Mouse (Mus musculus) kidney, embryonic 15.5 days (tissue): ENCODE results near the gene Tmem94. TPM values are rescaled to one million over a fixed set of nuclear protein-coding genes. Genes with fewer than 3 reads are reported as not detected.
A peak's percentile ranks its signal among the peaks of the same experiment; 100 is the strongest.
"Not testable (repeated sequence)": the region's sequence is repeated elsewhere in the genome, so short reads cannot be mapped to it uniquely, and the experiment has no call there.

Experiments used
- ATAC-seq: fragments of 200-750 bp; cut with Nextera tagmentation; replicated peaks from 2 replicates; pipeline ENCODE4 v1.8.0; 2017; ENCODE audit warnings: moderate TSS enrichment; ENCODE audit not compliant: low FRiP score
- H3K27ac ChIP-seq: fragments of 300-500 bp; sonication (generic); 2 replicates; pipeline ENCODE4 v1.5.1; 2015; ENCODE audit warnings: mild to moderate bottlenecking, inconsistent platforms
- H3K27me3 ChIP-seq: fragments of 300-500 bp; sonication (generic); 2 replicates; pipeline ENCODE4 v1.6.1; 2015; ENCODE audit warnings: inconsistent platforms
- H3K36me3 ChIP-seq: fragments of 300-500 bp; sonication (generic); 2 replicates; pipeline ENCODE4 v1.6.1; 2015; ENCODE audit warnings: inconsistent platforms
- H3K4me1 ChIP-seq: fragments of 300-500 bp; sonication (generic); 2 replicates; pipeline ENCODE4 v1.6.1; 2015; ENCODE audit warnings: inconsistent platforms
- H3K4me2 ChIP-seq: fragments of 300-500 bp; sonication (generic); 2 replicates; pipeline ENCODE4 v1.6.1; 2015; ENCODE audit warnings: moderate library complexity, mild to moderate bottlenecking, inconsistent platforms
- H3K4me3 ChIP-seq: fragments of 300-500 bp; sonication (generic); replicated peaks from 2 replicates; pipeline ENCODE4 v1.5.1; 2015; ENCODE audit warnings: mild to moderate bottlenecking, inconsistent platforms
- H3K9ac ChIP-seq: fragments of 300-500 bp; sonication (generic); 2 replicates; pipeline ENCODE4 v1.6.1; 2015; ENCODE audit warnings: mild to moderate bottlenecking, inconsistent platforms
- H3K9me3 ChIP-seq: fragments of 300-500 bp; sonication (generic); replicated peaks from 2 replicates; pipeline ENCODE4 v1.6.1; 2016; ENCODE audit warnings: inconsistent platforms
- WGBS: fragments of 180-500 bp; shearing (Covaris S2); methylation state at CpG from one replicate; pipeline ENCODE4 v1.1.7; 2015; ENCODE audit warnings: mixed read lengths; 5-methylcytosine and 5-hydroxymethylcytosine counted together
- polyA plus RNA-seq: library from polyadenylated mRNA; unstranded; fragments of >200 nt; fragmentation: Nextera tagmentation; extraction: Ambion mirVana; gene quantifications from 2 replicates; pipeline ENCODE4 v1.2.1, GENCODE M21; 2015

Gene Tmem94
- polyA plus RNA-seq, 1 experiment from 2014 or later: 27.0 TPM

DNA sequence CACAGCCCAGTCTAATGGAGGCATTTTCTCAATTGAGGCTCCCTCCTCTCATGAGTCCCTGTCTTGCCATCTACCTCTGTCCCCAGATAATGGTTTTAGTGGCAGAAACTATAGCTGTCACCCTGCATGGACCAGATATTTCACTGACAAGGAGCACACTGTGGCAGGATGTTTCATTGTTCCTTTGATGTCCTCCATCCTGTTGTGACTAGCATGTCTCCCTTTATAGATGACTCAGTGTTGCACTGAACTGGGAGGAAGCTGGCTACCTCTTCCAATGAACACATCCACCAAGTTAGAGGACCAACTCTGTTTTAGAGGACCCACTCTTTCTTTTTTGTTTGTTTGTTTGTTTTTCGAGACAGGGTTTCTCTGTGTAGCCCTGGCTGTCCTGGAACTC is 19.1 kb upstream of the Tmem94 start:
- Histone ChIP-seq H3K9ac (no peak overlapping the region), H3K9me3 (no peaks in the 10 kb centered on the region), H3K36me3 (no peaks in the 10 kb centered on the region), H3K27ac (no peak overlapping the region), H3K27me3 (no peaks in the 10 kb centered on the region), H3K4me2 (no peak overlapping the region), H3K4me3 (no peak overlapping the region), H3K4me1 (peaks cover 7% of the 10 kb centered on the region)
- ATAC-seq: no peak
- 73% methylated on average over 1 of the region's 1 CpGs for WGBS

DNA sequence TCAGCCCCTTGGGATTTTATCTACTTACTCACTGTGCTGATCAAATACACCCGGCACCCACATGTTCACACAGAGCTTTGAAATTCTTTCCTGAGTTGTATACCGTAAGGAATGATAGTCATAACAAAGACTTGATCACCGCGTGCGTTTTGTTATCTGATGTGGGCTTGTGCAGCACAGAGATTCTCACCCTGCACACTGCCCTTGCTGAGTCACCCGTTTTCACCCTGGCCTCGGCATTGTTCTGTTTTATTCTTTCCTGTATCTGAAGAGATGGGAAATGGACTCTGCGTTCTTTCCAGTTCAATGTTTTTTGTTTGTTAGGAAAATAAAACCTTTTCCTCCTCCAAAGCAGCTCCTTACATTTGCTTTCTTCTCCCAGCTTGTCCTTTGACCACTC is 18.5 kb upstream of the Tmem94 start:
- no peak for ATAC-seq
- no peak overlapping the region for H3K9ac ChIP-seq
- peaks cover 7% of the 10 kb centered on the region for H3K4me1 ChIP-seq
- no peaks in the 10 kb centered on the region for H3K27me3 ChIP-seq
- no peak overlapping the region for H3K4me3 ChIP-seq
- WGBS: 42% methylated on average over 8 of the region's 8 CpGs
- H3K36me3 ChIP-seq: no peaks in the 10 kb centered on the region
- H3K9me3 ChIP-seq: no peaks in the 10 kb centered on the region
- H3K4me2 ChIP-seq: peak overlapping the region; percentile 54
- 0 out of 2 replicates have a peak overlapping the region, but pooled peaks have one; percentile 7 for H3K27ac ChIP-seq

DNA sequence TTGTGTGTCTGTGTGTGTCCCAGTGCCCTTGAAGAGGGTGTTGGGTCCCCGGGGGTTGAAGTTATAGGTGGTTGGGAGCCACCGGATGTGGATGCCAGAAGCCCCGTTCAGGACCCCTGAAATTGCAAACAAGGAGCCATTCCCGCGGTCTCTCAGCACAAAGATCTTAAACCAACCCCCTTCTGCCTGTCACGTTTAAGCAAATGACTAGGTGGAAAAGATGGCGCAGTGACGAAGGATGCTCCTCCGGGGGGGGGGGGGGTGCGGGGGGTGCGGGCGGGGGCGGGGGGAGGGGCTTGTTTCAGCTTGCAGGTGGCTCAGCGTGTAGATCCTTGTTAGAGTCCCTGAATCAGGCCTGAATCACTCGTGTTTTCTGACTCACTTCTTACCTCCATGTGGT is 17.9 kb upstream of the Tmem94 start:
- H3K4me1 ChIP-seq: peaks cover 7% of the 10 kb centered on the region
- peak overlapping the region; percentile 54 for H3K4me2 ChIP-seq
- H3K27ac ChIP-seq: 0 out of 2 replicates have a peak overlapping the region, but pooled peaks have one; percentile 7
- WGBS: 6% methylated on average over 13 of the region's 15 CpGs
- no peaks in the 10 kb centered on the region for H3K36me3 ChIP-seq
- peak overlapping the region; percentile 21 for H3K4me3 ChIP-seq
- no peak for ATAC-seq
- H3K27me3 ChIP-seq: no peaks in the 10 kb centered on the region
- no peak overlapping the region for H3K9ac ChIP-seq
- H3K9me3 ChIP-seq: no peaks in the 10 kb centered on the region

DNA sequence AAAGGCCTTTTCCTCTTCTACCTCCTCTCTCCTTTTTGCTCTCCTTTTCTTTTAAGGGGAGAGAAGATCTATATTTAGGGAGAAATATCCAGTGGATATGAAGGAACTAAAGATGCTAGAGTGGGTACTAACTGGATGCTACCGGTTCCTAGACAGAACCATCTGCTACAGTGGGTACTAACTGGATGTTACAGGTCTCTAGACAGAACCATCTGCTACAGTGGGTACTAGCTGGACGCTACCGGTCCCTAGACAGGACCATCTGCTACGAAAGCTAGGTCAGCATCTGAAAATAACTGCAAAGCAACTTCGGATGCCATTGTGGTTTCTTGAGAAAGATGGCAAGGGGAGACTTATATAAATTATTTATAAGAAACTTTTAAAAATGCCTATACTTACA is 15.4 kb upstream of the Tmem94 start:
- Histone ChIP-seq H3K4me2 (no peak overlapping the region), H3K4me1 (peaks cover 7% of the 10 kb centered on the region), H3K27ac (no peak overlapping the region), H3K4me3 (no peak overlapping the region), H3K9ac (no peak overlapping the region), H3K27me3 (no peaks in the 10 kb centered on the region), H3K36me3 (no peaks in the 10 kb centered on the region), H3K9me3 (no peaks in the 10 kb centered on the region)
- WGBS: 93% methylated on average over 5 of the region's 5 CpGs
- ATAC-seq: no peak

DNA sequence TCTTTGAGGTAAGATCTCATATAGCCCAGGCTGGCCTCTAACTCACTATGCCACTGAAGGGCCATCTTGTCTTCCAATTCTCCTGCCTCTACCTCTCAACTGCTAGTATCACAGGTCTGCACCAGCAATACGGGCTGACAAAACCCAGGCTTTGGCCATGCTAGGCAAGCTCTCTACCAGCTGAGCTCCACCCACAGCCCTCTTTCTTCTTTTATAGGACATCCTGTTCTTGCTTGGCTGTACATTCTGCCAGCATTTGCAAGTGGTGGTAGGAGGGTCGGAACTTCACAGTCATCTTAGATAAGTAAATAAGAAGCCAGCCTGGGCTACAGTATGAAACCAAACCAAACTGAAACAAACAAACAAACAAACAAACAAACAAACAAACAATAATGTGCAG is 13.5 kb upstream of the Tmem94 start:
- no peak overlapping the region for H3K4me3 ChIP-seq
- WGBS: 64% methylated on average over 2 of the region's 2 CpGs

DNA sequence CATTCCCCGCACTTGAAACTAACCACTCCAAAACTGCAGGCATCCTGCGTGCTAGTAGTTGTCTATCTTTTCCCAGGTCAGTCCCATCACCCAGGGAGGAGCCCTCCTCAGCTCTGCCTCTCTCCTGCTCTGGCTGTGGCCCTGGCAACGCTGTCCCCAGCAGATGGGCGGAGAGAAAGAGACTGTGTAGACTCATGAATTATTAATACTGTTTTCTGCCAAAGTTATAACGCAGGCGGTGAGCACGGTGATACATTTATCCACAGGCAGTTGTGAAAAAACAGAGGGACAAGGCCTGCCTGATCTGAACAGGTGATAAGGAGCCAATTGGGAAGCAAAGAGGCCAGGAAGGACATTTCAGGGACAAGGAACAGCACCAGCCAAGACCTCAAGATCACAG is 12.6 kb upstream of the Tmem94 start:
- ATAC-seq: no peak
- no peak overlapping the region for H3K27ac ChIP-seq
- no peak overlapping the region for H3K4me3 ChIP-seq
- H3K9me3 ChIP-seq: no peaks in the 10 kb centered on the region
- 75% methylated on average over 7 of the region's 7 CpGs for WGBS
- H3K9ac ChIP-seq: no peak overlapping the region
- H3K36me3 ChIP-seq: no peaks in the 10 kb centered on the region
- H3K4me1 ChIP-seq: 0 out of 2 replicates have a peak, but pooled peaks cover under 1% of the 10 kb centered on the region
- H3K4me2 ChIP-seq: no peak overlapping the region
- no peaks in the 10 kb centered on the region for H3K27me3 ChIP-seq

More for the DNA sequence above, 13.5 kb upstream of the Tmem94 start:
- Histone ChIP-seq H3K9me3 (no peaks in the 10 kb centered on the region), H3K4me2 (no peak overlapping the region), H3K9ac (no peak overlapping the region), H3K4me1 (peaks cover 7% of the 10 kb centered on the region), H3K27me3 (no peaks in the 10 kb centered on the region), H3K27ac (no peak overlapping the region), H3K36me3 (no peaks in the 10 kb centered on the region)
- no peak for ATAC-seq

DNA sequence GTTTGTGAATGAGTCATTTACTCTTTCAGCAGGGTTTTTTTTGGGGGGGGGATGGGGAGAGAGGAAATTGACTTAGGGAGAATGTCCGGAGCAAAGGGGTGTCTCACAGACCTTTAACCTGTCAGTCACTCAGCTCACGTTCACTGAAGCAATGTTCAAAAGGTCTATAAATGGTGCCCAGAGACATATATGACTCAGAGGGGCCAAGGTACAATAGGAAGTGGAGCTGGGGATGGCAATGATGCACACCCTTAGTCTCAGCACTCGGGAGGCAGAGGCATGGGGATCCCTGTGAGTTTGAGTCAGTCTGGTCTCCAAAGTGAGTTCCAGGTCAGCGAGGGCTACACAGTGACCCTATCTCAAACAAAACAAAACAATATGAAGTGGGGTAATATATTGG is 11.7 kb upstream of the Tmem94 start:
- no peak for ATAC-seq
- H3K36me3 ChIP-seq: no peaks in the 10 kb centered on the region
- no peaks in the 10 kb centered on the region for H3K27me3 ChIP-seq
- no peaks in the 10 kb centered on the region for H3K9me3 ChIP-seq
- H3K27ac ChIP-seq: no peak overlapping the region
- no peak overlapping the region for H3K9ac ChIP-seq
- no peak overlapping the region for H3K4me2 ChIP-seq
- H3K4me1 ChIP-seq: no peaks in the 10 kb centered on the region
- no peak overlapping the region for H3K4me3 ChIP-seq
- WGBS: 39% methylated on average over 4 of the region's 4 CpGs

DNA sequence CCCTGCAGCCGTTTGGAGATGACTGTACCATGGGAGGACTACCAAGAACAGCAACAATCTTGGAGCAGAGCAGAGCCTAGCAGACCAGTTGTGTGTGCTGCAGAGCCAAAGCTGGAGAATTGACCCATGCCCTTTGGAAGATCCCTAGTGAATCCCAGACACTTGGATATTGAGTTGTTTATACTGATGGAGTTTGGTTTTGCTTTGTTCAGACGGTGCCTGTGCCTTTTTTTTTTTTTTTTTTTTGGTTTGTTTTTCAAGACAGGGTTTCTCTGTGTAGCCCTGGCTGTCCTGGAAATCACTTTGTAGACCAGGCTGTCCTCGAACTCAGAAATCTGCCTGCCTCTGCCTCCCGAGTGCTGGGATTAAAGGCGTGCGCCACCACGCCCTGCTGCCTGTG is 3.1 kb upstream of the Tmem94 start:
- not testable (repeated sequence) for H3K27me3 ChIP-seq, H3K4me3 ChIP-seq, ATAC-seq, H3K9me3 ChIP-seq, H3K4me2 ChIP-seq, H3K36me3 ChIP-seq, H3K9ac ChIP-seq, H3K27ac ChIP-seq
- H3K4me1 ChIP-seq: peaks cover 14% of the 10 kb centered on the region
- 93% methylated on average over 7 of the region's 7 CpGs for WGBS

DNA sequence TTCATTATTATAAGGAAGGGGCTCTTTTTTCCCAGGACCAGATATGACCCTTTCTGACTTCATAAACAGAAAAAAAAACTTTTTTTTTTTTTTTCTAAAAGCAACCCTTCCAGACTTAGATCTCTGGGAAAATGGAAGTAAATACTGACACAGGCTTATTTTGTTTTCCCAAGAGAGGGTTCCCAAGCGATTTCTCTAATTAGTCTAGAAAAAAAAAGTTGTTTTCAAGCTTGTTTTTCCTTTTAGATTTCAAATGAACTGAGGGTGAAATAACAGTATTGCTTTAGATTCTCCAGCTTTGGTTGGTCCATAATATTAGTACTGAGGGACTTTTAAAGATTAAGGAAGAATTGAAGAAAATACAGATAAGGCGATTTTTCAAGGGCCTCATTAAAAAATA is 535 bp upstream of the Tmem94 start:
- WGBS: 25% methylated on average over 2 of the region's 2 CpGs
- peak overlapping the region; percentile 49 for H3K9ac ChIP-seq
- H3K27me3 ChIP-seq: no peaks in the 10 kb centered on the region
- H3K4me1 ChIP-seq: peaks cover 35% of the 10 kb centered on the region
- H3K36me3 ChIP-seq: no peaks in the 10 kb centered on the region
- peak overlapping the region; percentile 85 for H3K4me2 ChIP-seq
- peak overlapping the region; percentile 71 for H3K27ac ChIP-seq
- H3K9me3 ChIP-seq: no peaks in the 10 kb centered on the region
- ATAC-seq: no peak
- peak overlapping the region; percentile 74 for H3K4me3 ChIP-seq

DNA sequence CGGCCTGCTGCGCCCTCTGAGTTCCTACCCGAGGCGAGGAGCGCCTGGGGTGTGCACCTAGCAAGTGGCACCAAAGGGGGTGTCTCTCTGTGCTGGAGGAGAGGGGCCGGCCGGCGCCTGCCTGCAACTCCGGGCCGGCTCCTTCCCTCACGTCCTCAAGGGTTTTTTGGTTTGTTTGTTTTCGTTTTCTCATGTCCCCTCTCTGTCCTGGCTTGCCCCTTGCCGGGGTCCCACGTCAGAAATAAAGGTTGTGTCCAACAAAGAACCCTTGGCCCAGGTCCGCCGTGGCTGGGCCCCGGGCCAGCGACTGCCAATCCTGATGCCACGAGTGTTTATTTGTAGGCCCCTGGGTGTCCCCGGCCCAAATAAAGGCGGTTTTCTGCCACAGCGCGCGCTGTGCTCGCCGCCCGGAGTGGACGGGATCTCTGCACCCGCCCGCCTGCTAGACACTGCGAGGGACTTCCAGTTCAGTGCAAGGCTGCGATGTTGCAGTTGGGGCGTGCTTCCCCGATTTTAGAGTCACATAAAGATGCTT is 441 bp downstream of the Tmem94 start:
- peaks cover 42% of the 10 kb centered on the region for H3K4me1 ChIP-seq
- no peaks in the 10 kb centered on the region for H3K36me3 ChIP-seq
- peak overlapping the region; percentile 91 for H3K27ac ChIP-seq
- WGBS: under 1% methylated on average over 34 of the region's 34 CpGs
- ATAC-seq: peak; percentile 86
- H3K9ac ChIP-seq: peak overlapping the region; percentile 83
- H3K27me3 ChIP-seq: no peaks in the 10 kb centered on the region
- peak overlapping the region; percentile 85 for H3K4me2 ChIP-seq
- H3K4me3 ChIP-seq: peak overlapping the region; percentile 74
- H3K9me3 ChIP-seq: no peaks in the 10 kb centered on the region

DNA sequence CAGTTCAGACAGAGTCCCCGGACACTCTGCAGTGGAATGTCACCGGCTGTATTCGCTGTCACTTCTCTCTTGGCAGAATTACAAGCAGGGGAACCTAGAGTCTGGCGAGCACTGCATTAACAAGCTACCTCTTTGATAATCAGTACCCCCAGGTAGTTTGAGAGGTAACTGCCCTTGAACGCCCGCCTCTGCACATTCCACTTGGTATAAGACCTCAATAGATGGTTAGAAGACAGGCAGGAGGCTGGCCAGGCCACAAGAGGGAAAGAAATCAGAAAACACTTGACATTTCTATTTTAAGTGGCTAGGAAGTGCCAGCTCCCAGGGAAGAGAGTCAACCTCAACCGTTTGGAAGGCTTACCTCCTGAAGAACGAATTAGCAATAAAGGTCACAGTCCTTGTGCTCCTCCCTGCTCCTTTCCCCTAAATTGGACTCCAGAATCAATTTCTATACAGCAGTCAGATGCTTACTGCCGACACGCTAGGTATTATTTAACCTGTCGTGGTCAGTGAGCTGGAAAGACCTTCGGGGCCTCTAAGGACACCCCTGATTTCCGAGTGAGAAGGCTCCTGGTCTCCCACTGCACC is 1.2 kb downstream of the Tmem94 start:
- 0 out of 2 replicates have a peak, but pooled peaks have one; percentile 3 for ATAC-seq
- 23% methylated on average over 13 of the region's 13 CpGs for WGBS

DNA sequence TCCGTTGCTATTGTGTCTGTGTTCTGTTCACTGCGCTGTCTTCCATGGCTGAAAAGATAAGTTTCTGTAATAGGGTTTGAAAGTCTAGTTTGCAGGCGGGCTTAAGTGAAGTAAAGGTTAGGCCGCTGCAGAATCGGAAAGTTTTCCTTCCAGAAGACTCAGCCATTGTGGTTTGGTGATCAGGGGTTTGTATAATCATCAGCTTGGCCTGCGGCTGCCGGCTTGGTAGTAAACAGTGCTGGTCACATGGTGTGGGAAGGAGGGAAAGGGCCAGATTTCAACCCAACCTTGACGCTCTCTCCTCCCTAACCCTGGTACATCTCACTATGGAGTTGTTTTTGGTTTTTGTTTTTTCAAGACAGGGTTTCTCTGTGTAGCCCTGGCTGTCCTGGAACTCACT is 1.7 kb downstream of the Tmem94 start:
- 69% methylated on average over 8 of the region's 8 CpGs for WGBS
- ATAC-seq: no peak
- Histone ChIP-seq H3K9ac (peak overlapping the region; percentile 83; the same call in 1 of the 2 replicates), H3K4me3 (peak overlapping the region; percentile 74), H3K27me3 (no peaks in the 10 kb centered on the region), H3K4me1 (peaks cover 42% of the 10 kb centered on the region), H3K27ac (peak overlapping the region; percentile 91), H3K36me3 (no peaks in the 10 kb centered on the region), H3K4me2 (peak overlapping the region; percentile 85), H3K9me3 (no peaks in the 10 kb centered on the region)

More for the DNA sequence above, 1.2 kb downstream of the Tmem94 start:
- peak overlapping the region; percentile 74 for H3K4me3 ChIP-seq
- H3K27me3 ChIP-seq: no peaks in the 10 kb centered on the region
- H3K9me3 ChIP-seq: no peaks in the 10 kb centered on the region
- peak overlapping the region; percentile 83; the same call in 1 of the 2 replicates for H3K9ac ChIP-seq
- H3K4me1 ChIP-seq: peaks cover 42% of the 10 kb centered on the region
- no peaks in the 10 kb centered on the region for H3K36me3 ChIP-seq
- peak overlapping the region; percentile 85 for H3K4me2 ChIP-seq
- peak overlapping the region; percentile 91 for H3K27ac ChIP-seq
